18 mouse cellular contexts compared by ENCODE assay signal in the genomic region with DNA sequence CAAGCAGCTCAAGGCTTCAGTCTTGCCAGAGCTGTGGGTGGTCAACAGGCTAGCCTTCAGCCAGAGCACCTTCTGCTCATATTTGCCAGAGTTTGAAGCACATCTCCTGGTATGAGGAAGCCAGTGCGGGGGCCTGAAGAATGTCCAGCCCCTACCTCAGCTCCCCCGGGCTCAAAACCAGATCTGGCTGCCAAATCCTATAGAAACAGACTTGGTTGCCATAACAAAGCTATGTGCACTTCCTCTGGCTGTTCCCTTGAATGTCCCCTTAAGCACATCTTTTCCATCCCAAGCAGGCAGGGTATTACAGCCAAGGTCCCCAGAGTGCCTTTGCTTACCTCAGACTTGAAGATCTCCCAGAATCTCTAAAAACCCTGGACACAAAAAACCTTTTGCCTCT. TPM values are rescaled to one million over a fixed set of nuclear protein-coding genes. Genes with fewer than 3 reads are reported as not detected.
A peak's percentile ranks its signal among the peaks of the same experiment; 100 is the strongest.
DNase-seq lines count a peak whose midpoint lies in the region; ATAC-seq lines count a peak whose summit lies in the region.
"Had no signal": no experiment of that assay in that cellular context is flagged by ENCODE, and none has a peak within 500 bp of the region (broad histone marks: within the 10 kb centered on the region; RNA-seq: fewer than 3 reads in every experiment).

No protein-coding gene starts in this region.

- H3K27me3 ChIP-seq in embryonic facial prominence, embryonic 12.5 days = no peaks in the 10 kb centered on the region
- H3K27me3 ChIP-seq in embryonic facial prominence, embryonic 10.5 days (replicated peaks; ENCODE audit: low read depth, poor library complexity, severe bottlenecking) = no peaks in the 10 kb centered on the region
- H3K27me3 ChIP-seq in hindbrain, embryonic 16.5 days (replicated peaks; ENCODE audit: control insufficient read depth, insufficient read depth, low read length) = no peaks in the 10 kb centered on the region
- H3K27me3 ChIP-seq in hindbrain, embryonic 10.5 days (ENCODE audit: insufficient read depth, poor library complexity, severe bottlenecking) = no peaks in the 10 kb centered on the region
- no peaks in the 10 kb centered on the region for H3K27me3 ChIP-seq in neural tube, embryonic 12.5 days (replicated peaks)
- H3K27me3 ChIP-seq: CH12.LX had no signal

- no peak overlapping the region for H3K27ac ChIP-seq in embryonic facial prominence, embryonic 12.5 days
- no peak overlapping the region for H3K27ac ChIP-seq in embryonic facial prominence, embryonic 10.5 days (replicated peaks)
- no peak overlapping the region for H3K27ac ChIP-seq in hindbrain, embryonic 16.5 days (ENCODE audit: low read depth, low read length)
- H3K27ac ChIP-seq in hindbrain, embryonic 10.5 days = no peak overlapping the region
- no peak overlapping the region for H3K27ac ChIP-seq in neural tube, embryonic 12.5 days
- H3K27ac ChIP-seq: heart, adult 2 months had no signal

- no peaks in the 10 kb centered on the region for H3K9me3 ChIP-seq in embryonic facial prominence, embryonic 12.5 days
- no peaks in the 10 kb centered on the region for H3K9me3 ChIP-seq in embryonic facial prominence, embryonic 10.5 days
- no peaks in the 10 kb centered on the region for H3K9me3 ChIP-seq in hindbrain, embryonic 16.5 days (ENCODE audit: control insufficient read depth, low read length)
- H3K9me3 ChIP-seq in hindbrain, embryonic 10.5 days = no peaks in the 10 kb centered on the region
- no peaks in the 10 kb centered on the region for H3K9me3 ChIP-seq in neural tube, embryonic 12.5 days

- 91% methylated on average over 2 of the region's 2 CpGs for WGBS in embryonic facial prominence, embryonic 12.5 days
- WGBS in embryonic facial prominence, embryonic 10.5 days = 86% methylated on average over 2 of the region's 2 CpGs
- 82% methylated on average over 2 of the region's 2 CpGs for WGBS in hindbrain, embryonic 16.5 days
- 91% methylated on average over 2 of the region's 2 CpGs for WGBS in hindbrain, embryonic 10.5 days
- 88% methylated on average over 2 of the region's 2 CpGs for WGBS in neural tube, embryonic 12.5 days

- H3K4me3 ChIP-seq in embryonic facial prominence, embryonic 12.5 days = no peak overlapping the region
- no peak overlapping the region for H3K4me3 ChIP-seq in embryonic facial prominence, embryonic 10.5 days
- no peak overlapping the region for H3K4me3 ChIP-seq in hindbrain, embryonic 16.5 days (ENCODE audit: low read length)
- no peak overlapping the region for H3K4me3 ChIP-seq in hindbrain, embryonic 10.5 days
- no peak overlapping the region for H3K4me3 ChIP-seq in neural tube, embryonic 12.5 days
- H3K4me3 ChIP-seq: heart, adult 2 months had no signal

- H3K36me3 ChIP-seq in embryonic facial prominence, embryonic 12.5 days = peaks cover 18% of the 10 kb centered on the region; the same call in 1 of the 2 replicates
- peaks cover 57% of the 10 kb centered on the region for H3K36me3 ChIP-seq in embryonic facial prominence, embryonic 10.5 days (replicated peaks)
- no peaks in the 10 kb centered on the region; the same call in 1 of the 2 replicates for H3K36me3 ChIP-seq in hindbrain, embryonic 16.5 days (ENCODE audit: control insufficient read depth, insufficient read depth, low read length)
- peaks cover 56% of the 10 kb centered on the region for H3K36me3 ChIP-seq in hindbrain, embryonic 10.5 days
- H3K36me3 ChIP-seq in neural tube, embryonic 12.5 days = peaks cover 8% of the 10 kb centered on the region; the same call in 1 of the 2 replicates

- no peak for DNase-seq in embryonic facial prominence, embryonic 10.5 days (ENCODE audit: low spot score)
- DNase-seq in hindbrain, embryonic 10.5 days (ENCODE audit: low spot score) = no peak
- DNase-seq in neural tube, embryonic 10.5 days (ENCODE audit: extremely low spot score, low spot score) = no peak
- DNase-seq in layer of hippocampus, adult 11-12 months (ENCODE audit: low spot score) = no peak
- no peak for DNase-seq in cerebellum, adult 18-20 months
- DNase-seq: cerebellum, adult 2 months; heart, adult 2 months; kidney, postnatal 36 days; left cerebral cortex, postnatal 4 days; lung, postnatal 10 days; right cerebral cortex, postnatal 4 days; thymus, postnatal 36 days had no signal

- no peak overlapping the region for H3K4me2 ChIP-seq in embryonic facial prominence, embryonic 12.5 days (replicated peaks)
- no peak overlapping the region for H3K4me2 ChIP-seq in hindbrain, embryonic 16.5 days (ENCODE audit: low read length)
- no peak overlapping the region for H3K4me2 ChIP-seq in neural tube, embryonic 12.5 days (replicated peaks)
- H3K4me2 ChIP-seq: midbrain, embryonic 11.5 days had no signal

- ATAC-seq in embryonic facial prominence, embryonic 12.5 days (ENCODE audit: insufficient number of reproducible peaks, insufficient read depth, low FRiP score, low TSS enrichment) = no peak
- no peak for ATAC-seq in hindbrain, embryonic 16.5 days
- no peak for ATAC-seq in neural tube, embryonic 12.5 days (ENCODE audit: low FRiP score, low read depth)
- ATAC-seq: inflammation-experienced regulatory T-cells, adult 6 months had no signal

- peak overlapping the region; percentile 5; the same call in 1 of the 2 replicates for H3K9ac ChIP-seq in embryonic facial prominence, embryonic 12.5 days
- H3K9ac ChIP-seq in hindbrain, embryonic 16.5 days (ENCODE audit: low read depth, low read length) = peak overlapping the region; percentile 13; the same call in 1 of the 2 replicates
- H3K9ac ChIP-seq in neural tube, embryonic 12.5 days = 0 out of 2 replicates have a peak overlapping the region, but pooled peaks have one; percentile 9

- peaks cover 20% of the 10 kb centered on the region for H3K4me1 ChIP-seq in embryonic facial prominence, embryonic 12.5 days
- peaks cover 25% of the 10 kb centered on the region for H3K4me1 ChIP-seq in embryonic facial prominence, embryonic 10.5 days
- H3K4me1 ChIP-seq in hindbrain, embryonic 16.5 days (ENCODE audit: control insufficient read depth, insufficient read depth, low read depth, low read length) = peaks cover 27% of the 10 kb centered on the region
- peaks cover 26% of the 10 kb centered on the region for H3K4me1 ChIP-seq in hindbrain, embryonic 10.5 days (replicated peaks)
- peaks cover 28% of the 10 kb centered on the region for H3K4me1 ChIP-seq in neural tube, embryonic 12.5 days

RNA-seq across cellular contexts. Expression of a gene that starts 3.0 kb away (rescaled TPM):
- polyA plus RNA-seq in embryonic facial prominence, embryonic 12.5 days (2016; fragmentation: Nextera tagmentation; extraction: Ambion mirVana) = 98.5 and 103 TPM in 2 replicates
- 116 and 121 TPM in 2 replicates for polyA plus RNA-seq in embryonic facial prominence, embryonic 10.5 days (2016; fragmentation: Nextera tagmentation; extraction: Ambion mirVana)
- 85.9 and 94.2 TPM in 2 replicates for polyA plus RNA-seq in hindbrain, embryonic 16.5 days (2015; fragmentation: Nextera tagmentation; extraction: Ambion mirVana)
- polyA plus RNA-seq in hindbrain, embryonic 10.5 days (2016; fragmentation: Nextera tagmentation; extraction: Ambion mirVana) = 93.6 and 96.4 TPM in 2 replicates
- polyA plus RNA-seq in neural tube, embryonic 12.5 days (2016; fragmentation: Nextera tagmentation; extraction: Ambion mirVana) = 83.4 and 84.0 TPM in 2 replicates

RNA-seq across cellular contexts. Expression of a gene that starts 9.3 kb away (rescaled TPM):
- 3.6 and 3.7 TPM in 2 replicates for polyA plus RNA-seq in embryonic facial prominence, embryonic 12.5 days (2016; fragmentation: Nextera tagmentation; extraction: Ambion mirVana)
- 2.6 TPM in 2 replicates for polyA plus RNA-seq in embryonic facial prominence, embryonic 10.5 days (2016; fragmentation: Nextera tagmentation; extraction: Ambion mirVana)
- 10.9 and 13.0 TPM in 2 replicates for polyA plus RNA-seq in hindbrain, embryonic 16.5 days (2015; fragmentation: Nextera tagmentation; extraction: Ambion mirVana)
- polyA plus RNA-seq in hindbrain, embryonic 10.5 days (2016; fragmentation: Nextera tagmentation; extraction: Ambion mirVana) = 1.8 and 3.0 TPM in 2 replicates
- polyA plus RNA-seq in neural tube, embryonic 12.5 days (2016; fragmentation: Nextera tagmentation; extraction: Ambion mirVana) = 1.6 and 2.2 TPM in 2 replicates

RNA-seq across cellular contexts. Expression of a gene that starts 24.9 kb away (rescaled TPM):
- 26.8 and 29.8 TPM in 2 replicates for polyA plus RNA-seq in embryonic facial prominence, embryonic 12.5 days (2016; fragmentation: Nextera tagmentation; extraction: Ambion mirVana)
- polyA plus RNA-seq in embryonic facial prominence, embryonic 10.5 days (2016; fragmentation: Nextera tagmentation; extraction: Ambion mirVana) = 14.9 and 16.3 TPM in 2 replicates
- 26.8 and 29.9 TPM in 2 replicates for polyA plus RNA-seq in hindbrain, embryonic 16.5 days (2015; fragmentation: Nextera tagmentation; extraction: Ambion mirVana)
- 11.9 and 21.7 TPM in 2 replicates for polyA plus RNA-seq in hindbrain, embryonic 10.5 days (2016; fragmentation: Nextera tagmentation; extraction: Ambion mirVana)
- 23.0 and 26.5 TPM in 2 replicates for polyA plus RNA-seq in neural tube, embryonic 12.5 days (2016; fragmentation: Nextera tagmentation; extraction: Ambion mirVana)

RNA-seq across cellular contexts. Expression of a gene that starts 36.3 kb away (rescaled TPM):
- polyA plus RNA-seq in embryonic facial prominence, embryonic 12.5 days (2016; fragmentation: Nextera tagmentation; extraction: Ambion mirVana) = 7.3 and 7.5 TPM in 2 replicates
- 3.1 and 3.9 TPM in 2 replicates for polyA plus RNA-seq in embryonic facial prominence, embryonic 10.5 days (2016; fragmentation: Nextera tagmentation; extraction: Ambion mirVana)
- 43.6 and 44.6 TPM in 2 replicates for polyA plus RNA-seq in hindbrain, embryonic 16.5 days (2015; fragmentation: Nextera tagmentation; extraction: Ambion mirVana)
- polyA plus RNA-seq in hindbrain, embryonic 10.5 days (2016; fragmentation: Nextera tagmentation; extraction: Ambion mirVana) = 6.8 and 10.2 TPM in 2 replicates
- polyA plus RNA-seq in neural tube, embryonic 12.5 days (2016; fragmentation: Nextera tagmentation; extraction: Ambion mirVana) = 23.2 and 25.4 TPM in 2 replicates

RNA-seq across cellular contexts. Expression of a gene that starts 45.9 kb away (rescaled TPM):
- polyA plus RNA-seq in embryonic facial prominence, embryonic 12.5 days (2016; fragmentation: Nextera tagmentation; extraction: Ambion mirVana) = 32.8 and 35.0 TPM in 2 replicates
- 37.5 and 39.0 TPM in 2 replicates for polyA plus RNA-seq in embryonic facial prominence, embryonic 10.5 days (2016; fragmentation: Nextera tagmentation; extraction: Ambion mirVana)
- polyA plus RNA-seq in hindbrain, embryonic 16.5 days (2015; fragmentation: Nextera tagmentation; extraction: Ambion mirVana) = 36.2 and 39.3 TPM in 2 replicates
- 35.1 and 36.0 TPM in 2 replicates for polyA plus RNA-seq in hindbrain, embryonic 10.5 days (2016; fragmentation: Nextera tagmentation; extraction: Ambion mirVana)
- polyA plus RNA-seq in neural tube, embryonic 12.5 days (2016; fragmentation: Nextera tagmentation; extraction: Ambion mirVana) = 33.8 and 34.9 TPM in 2 replicates
